Mouse (Mus musculus) hindbrain, embryonic 11.5 days (tissue): ENCODE results near the gene Phxr2. TPM values are rescaled to one million over a fixed set of nuclear protein-coding genes. Genes with fewer than 3 reads are reported as not detected.

Experiments
- ATAC-seq: fragments of 200-750 bp; cut with Nextera tagmentation; 2 replicates; pipeline ENCODE4 v1.8.0; 2017; ENCODE audit warnings: mild to moderate bottlenecking, moderate TSS enrichment, moderate library complexity; ENCODE audit not compliant: low FRiP score
- DNase-seq: peaks from one replicate; pipeline ENCODE4 v3.0.0-alpha.2; 2015; ENCODE audit warnings: low spot score
- H3K27ac ChIP-seq: fragments of 300-500 bp; sonication (generic); 2 replicates; pipeline ENCODE4 v1.5.1; 2014; ENCODE audit warnings: mild to moderate bottlenecking, low read depth, low read length
- H3K27me3 ChIP-seq: fragments of 300-500 bp; sonication (generic); 2 replicates; pipeline ENCODE4 v1.6.1; 2014; ENCODE audit warnings: mild to moderate bottlenecking, low read length, moderate library complexity, mixed read lengths; ENCODE audit not compliant: control insufficient read depth, insufficient read depth
- H3K36me3 ChIP-seq: fragments of 300-500 bp; sonication (generic); 2 replicates; pipeline ENCODE4 v1.6.1; 2014; ENCODE audit warnings: mild to moderate bottlenecking, low read length, moderate library complexity, mixed read lengths; ENCODE audit not compliant: control insufficient read depth, insufficient read depth
- H3K4me1 ChIP-seq: fragments of 300-500 bp; sonication (generic); replicated peaks from 2 replicates; pipeline ENCODE4 v1.6.1; 2014; ENCODE audit warnings: low read length, mixed read lengths; ENCODE audit not compliant: control insufficient read depth, insufficient read depth
- H3K4me2 ChIP-seq: fragments of 300-500 bp; sonication (generic); replicated peaks from 2 replicates; pipeline ENCODE4 v1.6.1; 2014; ENCODE audit warnings: mild to moderate bottlenecking, low read depth, low read length
- H3K4me3 ChIP-seq: fragments of 300-500 bp; sonication (generic); 2 replicates; pipeline ENCODE4 v1.5.1; 2014; ENCODE audit warnings: low read depth, low read length
- H3K9ac ChIP-seq: fragments of 300-500 bp; sonication (generic); 2 replicates; pipeline ENCODE4 v1.6.1; 2014; ENCODE audit warnings: low read depth, low read length
- H3K9me3 ChIP-seq: fragments of 300-500 bp; sonication (generic); 2 replicates; pipeline ENCODE4 v1.6.1; 2016; ENCODE audit warnings: low read length; ENCODE audit not compliant: control insufficient read depth
- WGBS: fragments of 180-500 bp; shearing (Covaris S2); extraction: QIAGEN DNeasy Blood & Tissue Kit; methylation state at CpG from one replicate; pipeline ENCODE4 v1.1.7; 2014; 5-methylcytosine and 5-hydroxymethylcytosine counted together
- polyA plus RNA-seq: library from polyadenylated mRNA; unstranded; fragments of >200 nt; fragmentation: Nextera tagmentation; extraction: Ambion mirVana; gene quantifications from 2 replicates; pipeline ENCODE4 v1.2.1, GENCODE M21; 2014

Gene Phxr2
- polyA plus RNA-seq, 1 experiment from 2014 or later, result not detected

DNA sequence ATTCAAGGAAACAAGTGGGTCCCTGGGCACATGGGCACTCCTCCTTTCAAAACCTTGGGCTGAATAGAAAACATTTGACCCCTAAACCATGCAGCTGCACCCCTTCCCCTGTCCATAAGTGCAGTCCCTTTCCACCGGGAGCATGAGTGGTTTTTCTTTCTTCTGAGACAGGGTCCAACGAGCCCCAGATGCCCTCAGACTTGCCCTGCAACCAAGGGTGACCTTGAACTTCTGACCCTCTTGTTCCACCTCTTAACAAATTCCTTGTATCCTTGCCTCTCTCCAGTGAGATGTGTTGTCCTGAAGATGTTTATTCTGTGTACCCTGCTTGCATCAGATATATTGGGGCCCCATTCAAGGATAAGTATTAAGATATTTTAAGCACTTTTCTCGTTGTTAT lies 12.6 kb downstream of the Phxr2 start:
- no peak overlapping the region for H3K4me2 ChIP-seq
- H3K27ac ChIP-seq, result no peak overlapping the region
- H3K27me3 ChIP-seq, result no peaks in the 10 kb centered on the region
- 46% methylated on average over 3 of the region's 3 CpGs for WGBS
- no peaks in the 10 kb centered on the region for H3K9me3 ChIP-seq
- DNase-seq (no peak), ATAC-seq (no peak)
- no peak overlapping the region for H3K9ac ChIP-seq
- H3K4me3 ChIP-seq, result no peak overlapping the region
- H3K36me3 ChIP-seq, result peaks cover 8% of the 10 kb centered on the region; the same call in 1 of the 2 replicates
- no peaks in the 10 kb centered on the region; the same call in 1 of the 2 replicates for H3K4me1 ChIP-seq

DNA sequence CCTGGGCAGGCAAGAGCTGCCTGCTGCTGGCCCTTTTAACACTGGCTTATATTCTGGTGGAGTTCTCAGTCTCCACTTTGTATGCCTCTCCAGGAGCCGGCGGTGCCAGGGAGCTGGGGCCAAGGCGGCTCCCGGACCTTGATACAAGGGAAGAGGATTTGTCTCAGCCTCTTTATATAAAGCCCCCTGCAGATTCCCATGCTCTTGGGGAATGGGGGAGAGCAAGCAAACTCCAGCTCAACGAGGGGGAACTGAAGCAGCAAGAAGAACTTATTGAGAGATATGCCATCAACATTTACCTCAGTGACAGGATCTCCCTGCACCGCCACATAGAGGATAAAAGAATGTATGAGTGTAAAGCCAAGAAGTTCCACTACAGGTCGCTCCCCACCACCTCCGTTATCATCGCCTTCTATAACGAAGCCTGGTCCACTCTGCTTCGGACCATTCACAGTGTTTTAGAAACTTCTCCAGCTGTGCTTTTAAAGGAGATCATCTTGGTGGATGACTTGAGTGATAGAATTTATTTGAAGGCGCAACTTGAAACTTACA lies 17.6 kb downstream of the Phxr2 start:
- H3K4me2 ChIP-seq, result peak overlapping the region; percentile 88
- H3K27me3 ChIP-seq, result no peaks in the 10 kb centered on the region
- peak; percentile 4; the same call in 1 of the 2 replicates for ATAC-seq
- no peaks in the 10 kb centered on the region; the same call in 1 of the 2 replicates for H3K4me1 ChIP-seq
- no peak overlapping the region for H3K27ac ChIP-seq
- no peaks in the 10 kb centered on the region for H3K9me3 ChIP-seq
- peaks cover 8% of the 10 kb centered on the region; the same call in 1 of the 2 replicates for H3K36me3 ChIP-seq
- H3K9ac ChIP-seq, result peak overlapping the region; percentile 84
- 30% methylated on average over 12 of the region's 12 CpGs for WGBS
- no peak for DNase-seq
- peak overlapping the region; percentile 83 for H3K4me3 ChIP-seq

DNA sequence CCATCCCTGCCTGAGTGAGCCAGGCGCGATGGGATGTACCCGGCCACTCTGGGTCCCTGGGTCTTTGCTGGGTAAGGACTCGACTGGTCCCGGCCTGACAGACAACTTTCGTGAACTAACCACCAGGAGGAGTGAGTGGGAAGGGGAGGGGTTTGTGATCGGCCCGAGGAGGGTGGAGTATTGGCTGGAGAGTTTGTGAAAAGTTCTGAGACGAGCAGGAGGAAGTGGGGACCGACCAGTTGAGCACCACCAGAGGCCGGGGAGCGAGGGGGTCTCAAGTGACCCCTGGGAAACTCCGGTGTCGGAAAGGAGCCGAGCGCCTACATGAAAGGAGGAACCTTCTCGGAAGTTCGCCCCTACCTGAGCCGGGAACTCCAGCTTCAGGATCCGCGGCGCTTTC lies 18.2 kb downstream of the Phxr2 start, which contains the start of gene Galnt4:
TSS of gene Galnt4 (plus strand) at position 196 of the 400 bp plus-strand sequence.
- peak within 1 kb of the TSS; percentile 88 for H3K4me2 ChIP-seq
- H3K4me3 ChIP-seq, result peak within 1 kb of the TSS; percentile 83
- H3K4me1 ChIP-seq, result no peaks in the 10 kb centered on the region; the same call in 1 of the 2 replicates
- H3K27me3 ChIP-seq, result no peaks in the 10 kb centered on the region
- DNase-seq (peak; percentile 78), ATAC-seq (peak; percentile 81)
- H3K9ac ChIP-seq, result peak within 1 kb of the TSS; percentile 84
- H3K36me3 ChIP-seq, result peaks cover 8% of the 10 kb centered on the region; the same call in 1 of the 2 replicates
- no peaks in the 10 kb centered on the region for H3K9me3 ChIP-seq
- H3K27ac ChIP-seq, result peak within 1 kb of the TSS; percentile 82
- WGBS, result under 1% methylated on average over 22 of the region's 22 CpGs

DNA sequence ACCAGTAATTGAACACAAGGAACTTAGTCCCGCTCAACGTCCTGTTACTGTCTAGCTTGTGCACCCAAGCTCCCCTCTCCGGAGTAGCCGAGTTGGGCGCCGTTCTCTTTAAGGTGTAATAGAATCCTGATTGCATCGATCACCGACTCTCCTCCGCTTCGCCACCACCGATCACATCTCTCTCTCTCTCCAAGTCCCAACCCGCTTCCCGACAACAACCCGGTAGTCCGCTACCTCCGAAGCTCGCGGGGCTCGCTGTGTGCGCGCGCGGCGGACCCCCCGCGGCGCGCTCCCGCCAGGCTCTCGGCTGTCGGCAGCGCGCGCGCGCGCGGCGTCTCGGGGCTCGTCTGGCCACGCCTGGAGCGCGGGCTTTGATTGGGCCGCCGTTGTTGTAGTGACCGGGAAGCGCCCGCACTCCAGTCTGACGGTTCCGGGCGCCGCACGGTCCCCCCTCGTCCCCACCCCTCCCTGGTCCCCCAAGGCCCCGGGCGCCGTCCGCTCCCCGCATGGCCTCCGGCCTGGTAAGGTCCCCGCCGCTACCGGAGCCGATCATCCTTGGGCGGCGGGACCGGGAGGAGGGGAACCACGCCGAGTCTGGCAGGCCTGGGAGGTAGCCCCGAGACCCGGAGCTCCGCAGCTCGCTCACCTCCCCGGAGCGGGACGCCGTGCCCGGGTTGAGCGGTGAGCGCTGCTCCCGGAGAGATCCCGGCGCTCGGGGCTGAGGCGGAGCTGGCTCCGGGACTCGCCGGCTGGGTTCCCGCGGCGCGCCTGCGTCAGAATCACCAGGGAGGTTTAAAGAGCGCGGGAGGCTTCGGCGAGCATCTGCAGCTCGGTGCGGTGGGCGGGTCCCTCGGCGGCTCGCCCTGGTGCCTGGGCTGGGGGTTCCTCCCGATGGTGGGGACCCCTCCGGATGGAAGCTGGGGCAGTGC lies 19.2 kb downstream of the Phxr2 start, which contains the start of gene Poc1b:
TSS of gene Poc1b (plus strand) at position 334 of the 929 bp plus-strand sequence.
- under 1% methylated on average over 82 of the region's 106 CpGs for WGBS
- H3K4me3 ChIP-seq, result peak within 1 kb of the TSS; percentile 83
- ATAC-seq, result peak; percentile 95
- peak within 1 kb of the TSS; percentile 82 for H3K27ac ChIP-seq
- no peaks in the 10 kb centered on the region for H3K27me3 ChIP-seq
- DNase-seq, result peak; percentile 93
- H3K9ac ChIP-seq, result peak within 1 kb of the TSS; percentile 84
- no peaks in the 10 kb centered on the region for H3K9me3 ChIP-seq
- peak within 1 kb of the TSS; percentile 88 for H3K4me2 ChIP-seq
- no peaks in the 10 kb centered on the region; the same call in 1 of the 2 replicates for H3K4me1 ChIP-seq
- peaks cover 8% of the 10 kb centered on the region; the same call in 1 of the 2 replicates for H3K36me3 ChIP-seq

DNA sequence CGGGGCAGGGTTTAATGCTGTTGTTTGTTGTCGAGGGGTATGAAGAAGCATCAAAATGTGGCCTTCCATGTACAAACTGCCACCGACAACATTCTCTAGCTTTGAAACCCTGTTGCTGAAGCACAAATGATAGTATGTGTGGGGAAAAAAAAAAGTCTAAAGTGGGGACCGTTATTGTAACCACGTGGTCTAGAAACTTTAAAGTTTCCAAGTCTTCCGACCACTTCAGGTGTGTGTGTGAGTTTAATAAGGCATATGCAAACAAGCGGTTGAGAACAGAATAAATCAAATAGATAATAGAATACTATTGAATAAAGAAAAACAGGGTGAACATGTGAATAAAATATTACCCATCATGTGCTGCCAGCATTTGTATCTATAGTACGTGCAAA lies 19.8 kb downstream of the Phxr2 start:
- H3K36me3 ChIP-seq, result peaks cover 8% of the 10 kb centered on the region; the same call in 1 of the 2 replicates
- no peak for DNase-seq
- no peaks in the 10 kb centered on the region; the same call in 1 of the 2 replicates for H3K4me1 ChIP-seq
- H3K27ac ChIP-seq, result peak overlapping the region; percentile 82
- H3K9me3 ChIP-seq, result no peaks in the 10 kb centered on the region
- peak overlapping the region; percentile 83 for H3K4me3 ChIP-seq
- peak overlapping the region; percentile 88 for H3K4me2 ChIP-seq
- peak overlapping the region; percentile 84 for H3K9ac ChIP-seq
- no peaks in the 10 kb centered on the region for H3K27me3 ChIP-seq
- WGBS, result 36% methylated on average over 8 of the region's 8 CpGs
- ATAC-seq, result peak; percentile 6; the same call in 1 of the 2 replicates

DNA sequence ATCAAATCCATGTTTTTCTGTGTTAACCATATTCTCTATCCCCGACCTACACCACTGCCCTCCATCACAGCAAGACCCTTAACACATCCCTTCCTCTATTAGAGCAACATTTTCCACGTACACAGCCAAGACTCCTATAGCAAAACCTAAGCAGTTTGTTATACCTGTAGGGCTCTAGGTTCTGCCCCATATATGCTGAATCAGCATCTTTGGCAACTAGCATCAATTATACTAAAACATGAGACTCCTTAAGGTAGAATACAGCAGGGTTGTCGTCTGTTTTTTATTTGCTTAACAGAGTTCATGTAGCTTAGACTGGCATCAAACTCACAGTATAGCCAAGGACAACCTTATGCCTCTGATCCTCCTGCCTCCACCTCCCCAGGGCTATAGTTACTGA lies 20.6 kb downstream of the Phxr2 start:
- ATAC-seq, result no peak
- Histone ChIP-seq H3K9ac (no peak overlapping the region), H3K4me1 (no peaks in the 10 kb centered on the region; the same call in 1 of the 2 replicates), H3K36me3 (peaks cover 8% of the 10 kb centered on the region; the same call in 1 of the 2 replicates), H3K27me3 (no peaks in the 10 kb centered on the region), H3K9me3 (no peaks in the 10 kb centered on the region), H3K4me2 (no peak overlapping the region), H3K27ac (no peak overlapping the region), H3K4me3 (no peak overlapping the region)
- no peak for DNase-seq
- 84% methylated on average over 3 of the region's 3 CpGs for WGBS

DNA sequence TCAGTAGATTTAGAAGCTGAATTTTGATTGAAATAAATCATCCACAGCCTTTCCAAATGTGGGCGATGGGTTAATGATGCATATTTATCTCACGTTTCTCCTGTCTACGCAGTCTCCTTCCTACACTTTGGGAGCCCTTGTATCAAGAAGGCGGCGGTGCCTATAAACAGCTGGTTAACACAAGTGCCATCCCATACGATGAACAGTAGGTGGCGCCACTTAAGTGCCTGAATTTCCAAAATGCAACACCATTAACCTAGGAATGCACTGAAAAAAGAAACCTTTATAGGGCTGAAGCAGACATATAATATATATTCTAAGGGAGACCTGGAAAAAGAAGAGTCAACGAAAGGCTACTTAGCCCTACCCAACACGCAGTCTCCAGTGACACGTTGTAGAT lies 28.8 kb downstream of the Phxr2 start:
- H3K27ac ChIP-seq, result no peak overlapping the region
- no peak overlapping the region for H3K4me3 ChIP-seq
- H3K9ac ChIP-seq, result no peak overlapping the region
- H3K9me3 ChIP-seq, result no peaks in the 10 kb centered on the region
- no peaks in the 10 kb centered on the region for H3K4me1 ChIP-seq
- 80% methylated on average over 10 of the region's 10 CpGs for WGBS
- H3K27me3 ChIP-seq, result no peaks in the 10 kb centered on the region
- no peak overlapping the region for H3K4me2 ChIP-seq
- no peaks in the 10 kb centered on the region for H3K36me3 ChIP-seq
- ATAC-seq (no peak), DNase-seq (peak; percentile 62)

DNA sequence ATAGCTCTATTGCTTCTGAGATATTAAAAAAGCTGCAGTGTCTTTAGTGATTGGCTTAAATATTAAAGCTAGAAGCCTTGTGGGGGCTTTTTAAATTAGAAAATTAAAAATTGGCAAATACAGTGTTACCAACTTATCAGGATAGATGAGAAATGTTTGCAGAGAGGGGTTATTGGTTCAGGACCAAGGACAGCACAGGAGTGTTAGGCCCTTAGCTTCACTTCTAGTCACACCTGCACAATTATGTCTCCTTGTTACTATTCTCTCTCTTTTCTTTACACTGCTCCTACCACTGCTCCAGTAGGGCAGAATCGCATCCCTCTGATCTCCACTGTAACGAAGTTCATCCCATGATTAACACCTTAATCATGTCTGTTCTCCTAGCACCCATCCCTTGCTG lies 31.0 kb downstream of the Phxr2 start:
- Histone ChIP-seq H3K4me3 (no peak overlapping the region), H3K27ac (no peak overlapping the region), H3K36me3 (no peaks in the 10 kb centered on the region), H3K9me3 (no peaks in the 10 kb centered on the region), H3K4me2 (no peak overlapping the region), H3K4me1 (no peaks in the 10 kb centered on the region), H3K27me3 (no peaks in the 10 kb centered on the region), H3K9ac (no peak overlapping the region)
- ATAC-seq (no peak), DNase-seq (no peak)
- 77% methylated on average over 2 of the region's 2 CpGs for WGBS
